Mouse (Mus musculus) hindbrain, embryonic 16.5 days (tissue): ENCODE results near the gene Plekha5. TPM values are rescaled to one million over a fixed set of nuclear protein-coding genes. Genes with fewer than 3 reads are reported as not detected.

ENCODE experiments used
- ATAC-seq: fragments of 200-750 bp; cut with Nextera tagmentation; 2 replicates; pipeline ENCODE4 v1.8.0; 2017; ENCODE audit warnings: moderate TSS enrichment, moderate library complexity
- H3K27ac ChIP-seq: fragments of 300-500 bp; sonication (generic); 2 replicates; pipeline ENCODE4 v1.5.1; 2014; ENCODE audit warnings: low read depth, mild to moderate bottlenecking, control low read depth, low read length, moderate library complexity
- H3K27me3 ChIP-seq: fragments of 300-500 bp; sonication (generic); replicated peaks from 2 replicates; pipeline ENCODE4 v1.6.1; 2014; ENCODE audit warnings: low read length; ENCODE audit not compliant: control insufficient read depth, insufficient read depth
- H3K36me3 ChIP-seq: fragments of 300-500 bp; sonication (generic); 2 replicates; pipeline ENCODE4 v1.6.1; 2014; ENCODE audit warnings: mild to moderate bottlenecking, low read length, moderate library complexity, mixed read lengths; ENCODE audit not compliant: control insufficient read depth, insufficient read depth
- H3K4me1 ChIP-seq: fragments of 300-500 bp; sonication (generic); 2 replicates; pipeline ENCODE4 v1.6.1; 2014; ENCODE audit warnings: low read depth, low read length; ENCODE audit not compliant: control insufficient read depth, insufficient read depth
- H3K4me2 ChIP-seq: fragments of 300-500 bp; sonication (generic); 2 replicates; pipeline ENCODE4 v1.6.1; 2014; ENCODE audit warnings: mild to moderate bottlenecking, low read length, control low read depth, moderate library complexity
- H3K4me3 ChIP-seq: fragments of 300-500 bp; sonication (generic); 2 replicates; pipeline ENCODE4 v1.5.1; 2014; ENCODE audit warnings: mild to moderate bottlenecking, low read length, control low read depth, moderate library complexity
- H3K9ac ChIP-seq: fragments of 300-500 bp; sonication (generic); 2 replicates; pipeline ENCODE4 v1.6.1; 2014; ENCODE audit warnings: low read depth, mild to moderate bottlenecking, control low read depth, low read length, moderate library complexity
- H3K9me3 ChIP-seq: fragments of 300-500 bp; sonication (generic); 2 replicates; pipeline ENCODE4 v1.6.1; 2014; ENCODE audit warnings: mild to moderate bottlenecking, low read length, moderate library complexity; ENCODE audit not compliant: control insufficient read depth
- WGBS: fragments of 180-500 bp; shearing (Covaris S2); extraction: QIAGEN DNeasy Blood & Tissue Kit; methylation state at CpG from one replicate; pipeline ENCODE4 v1.1.7; 2014; 5-methylcytosine and 5-hydroxymethylcytosine counted together
- polyA plus RNA-seq: library from polyadenylated mRNA; unstranded; fragments of >200 nt; fragmentation: Nextera tagmentation; extraction: Ambion mirVana; gene quantifications from 2 replicates; pipeline ENCODE4 v1.2.1, GENCODE M21; 2015

Plekha5 gene
- polyA plus RNA-seq, 1 experiment from 2014 or later, result 31.2 TPM

DNA sequence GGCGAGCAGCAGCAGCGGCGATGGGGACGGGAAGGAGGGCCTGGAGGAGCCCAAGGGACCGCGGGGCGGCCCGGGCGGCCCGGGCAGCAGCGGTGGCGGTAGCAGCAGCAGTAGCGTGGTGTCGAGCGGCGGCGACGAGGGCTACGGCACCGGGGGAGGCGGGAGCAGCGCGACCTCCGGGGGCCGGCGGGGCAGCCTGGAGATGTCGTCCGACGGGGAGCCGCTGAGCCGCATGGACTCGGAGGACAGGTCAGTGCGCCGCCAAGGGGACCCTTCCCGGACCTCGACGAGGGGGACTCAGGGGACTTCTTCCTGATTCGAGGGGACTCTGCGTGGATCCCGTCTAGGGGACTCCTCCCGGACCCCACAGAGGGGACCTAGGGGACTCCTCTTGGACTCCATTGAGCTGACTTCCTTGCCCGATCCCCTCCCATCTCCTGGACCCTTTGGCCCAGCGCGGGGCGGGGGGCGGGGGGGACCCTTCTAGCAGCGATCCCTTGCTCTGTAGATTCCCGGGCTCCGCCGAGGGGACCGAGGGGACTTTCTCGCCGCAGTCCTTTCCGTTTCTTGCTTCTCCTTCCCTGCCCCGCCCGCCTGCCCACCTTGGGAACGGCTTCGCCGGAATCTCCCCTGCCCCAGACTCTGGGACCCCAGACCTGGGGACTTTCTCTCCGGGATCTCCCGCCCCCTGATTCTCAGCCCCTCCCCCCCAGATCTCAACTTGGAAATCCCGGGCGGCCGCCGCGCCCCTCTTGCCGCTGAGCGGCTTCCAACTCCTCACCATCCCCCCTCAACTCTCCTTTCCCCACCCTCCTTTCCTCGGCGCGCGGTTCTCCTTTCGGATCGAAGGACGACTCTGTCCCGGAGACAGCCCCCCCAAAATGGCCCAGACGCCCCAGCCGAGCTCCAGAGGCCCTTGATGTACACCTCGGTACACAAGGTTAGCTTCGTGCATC lies 200.5 kb downstream of the Plekha5 start:
- Histone ChIP-seq H3K4me3 (peak overlapping the region; percentile 95), H3K4me1 (peaks cover 30% of the 10 kb centered on the region), H3K9me3 (no peaks in the 10 kb centered on the region), H3K27me3 (no peaks in the 10 kb centered on the region), H3K36me3 (no peaks in the 10 kb centered on the region), H3K4me2 (peak overlapping the region; percentile 77), H3K9ac (peak overlapping the region; percentile 97), H3K27ac (peak overlapping the region; percentile 99)
- 0% methylated on average over 62 of the region's 80 CpGs for whole genome bisulfite sequencing
- peak; percentile 32 for ATAC-seq

- no peak for ATAC-seq
- no peak overlapping the region for H3K9ac ChIP-seq
- H3K36me3 ChIP-seq, result 0 out of 2 replicates have a peak, but pooled peaks cover 2% of the 10 kb centered on the region
- H3K4me2 ChIP-seq, result no peak overlapping the region
- H3K4me3 ChIP-seq, result no peak overlapping the region
- 78% methylated on average over 4 of the region's 4 CpGs for WGBS
- no peaks in the 10 kb centered on the region for H3K9me3 ChIP-seq
- H3K4me1 ChIP-seq, result peaks cover 28% of the 10 kb centered on the region
- no peaks in the 10 kb centered on the region for H3K27me3 ChIP-seq
- no peak overlapping the region for H3K27ac ChIP-seq
These were observed 205.5 kb downstream of the Plekha5 start for GRCm38 (mm10) chr6:140629176-140629859.

DNA sequence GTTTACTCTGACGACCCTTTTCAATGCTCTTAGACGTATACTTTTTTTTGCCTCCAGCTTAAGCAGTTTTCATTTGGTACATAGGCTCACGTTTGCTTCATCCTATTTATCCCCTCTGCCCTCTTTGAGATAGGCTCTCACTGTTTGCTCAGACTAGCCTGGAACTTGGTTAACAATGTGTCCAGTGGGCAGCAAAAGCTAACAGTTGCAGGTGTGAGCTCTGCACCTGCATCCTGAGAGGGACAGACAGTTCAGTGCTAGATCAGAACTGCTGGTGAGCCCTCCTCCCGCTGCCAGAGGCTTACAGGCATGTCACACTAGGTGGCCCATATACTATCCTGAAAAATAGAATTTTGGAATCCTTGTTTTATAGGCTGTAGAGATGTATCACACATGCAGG lies 206.5 kb downstream of the Plekha5 start:
- H3K4me2 ChIP-seq, result no peak overlapping the region
- peaks cover 26% of the 10 kb centered on the region for H3K4me1 ChIP-seq
- peaks cover 6% of the 10 kb centered on the region; the same call in 1 of the 2 replicates for H3K36me3 ChIP-seq
- 60% methylated on average over 4 of the region's 4 CpGs for WGBS
- no peaks in the 10 kb centered on the region for H3K9me3 ChIP-seq
- no peak for ATAC-seq
- no peak overlapping the region for H3K4me3 ChIP-seq
- no peak overlapping the region for H3K27ac ChIP-seq
- no peaks in the 10 kb centered on the region for H3K27me3 ChIP-seq
- H3K9ac ChIP-seq, result no peak overlapping the region

DNA sequence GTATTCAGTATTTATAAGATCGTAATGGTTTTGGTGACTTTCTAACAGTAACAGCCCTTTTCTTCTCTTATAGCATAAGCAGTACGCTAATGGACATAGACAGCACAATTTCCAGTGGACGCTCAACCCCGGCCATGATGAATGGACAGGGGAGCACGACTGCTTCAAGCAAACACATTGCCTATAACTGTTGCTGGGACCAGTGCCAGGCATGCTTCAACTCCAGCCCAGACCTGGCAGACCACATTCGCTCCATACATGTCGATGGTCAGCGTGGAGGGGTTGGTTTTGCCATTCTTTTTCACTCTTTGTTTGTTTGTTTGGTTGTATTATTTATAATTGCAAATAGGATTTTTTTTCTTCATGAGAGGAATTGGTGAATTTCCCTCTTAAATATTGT lies 209.8 kb downstream of the Plekha5 start:
- Histone ChIP-seq H3K4me2 (no peak overlapping the region), H3K36me3 (peaks cover 14% of the 10 kb centered on the region), H3K9me3 (no peaks in the 10 kb centered on the region), H3K9ac (no peak overlapping the region), H3K27ac (no peak overlapping the region), H3K4me3 (no peak overlapping the region), H3K4me1 (peaks cover 3% of the 10 kb centered on the region), H3K27me3 (no peaks in the 10 kb centered on the region)
- ATAC-seq, result peak; percentile 37; the same call in 1 of the 2 replicates
- WGBS, result 68% methylated on average over 8 of the region's 8 CpGs

DNA sequence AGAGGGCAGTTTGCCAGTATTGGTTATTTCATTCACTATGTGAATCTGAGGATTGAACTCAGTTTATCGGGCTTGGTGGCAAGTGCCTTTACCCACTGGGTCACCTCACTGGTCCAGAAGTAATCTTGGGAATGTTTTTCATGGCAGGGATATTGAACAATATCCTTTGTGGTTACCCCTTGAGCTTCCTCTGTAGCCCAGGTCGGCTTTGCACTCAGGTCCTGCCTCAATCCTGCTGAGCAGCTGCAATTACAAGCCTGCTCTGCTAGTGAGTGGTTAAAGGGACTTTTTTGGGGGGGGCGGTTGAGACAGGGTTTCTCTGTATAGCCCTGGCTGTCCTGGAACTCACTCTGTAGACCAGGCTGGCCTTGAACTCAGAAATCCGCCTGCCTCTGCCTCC lies 212.4 kb downstream of the Plekha5 start:
- Histone ChIP-seq H3K9me3 (no peaks in the 10 kb centered on the region), H3K36me3 (peaks cover 28% of the 10 kb centered on the region), H3K4me2 (no peak overlapping the region), H3K27ac (no peak overlapping the region), H3K4me1 (no peaks in the 10 kb centered on the region), H3K27me3 (no peaks in the 10 kb centered on the region), H3K4me3 (no peak overlapping the region), H3K9ac (no peak overlapping the region)
- WGBS, result 90% methylated on average over 4 of the region's 4 CpGs
- ATAC-seq, result no peak

- WGBS, result 83% methylated on average over 7 of the region's 7 CpGs
- Histone ChIP-seq H3K27me3 (no peaks in the 10 kb centered on the region), H3K4me3 (no peak overlapping the region), H3K4me2 (no peak overlapping the region), H3K27ac (no peak overlapping the region), H3K9ac (no peak overlapping the region), H3K4me1 (no peaks in the 10 kb centered on the region), H3K36me3 (peaks cover 25% of the 10 kb centered on the region), H3K9me3 (no peaks in the 10 kb centered on the region)
- no peak for ATAC-seq
These were observed 218.2 kb downstream of the Plekha5 start for GRCm38 (mm10) chr6:140642010-140642409.

DNA sequence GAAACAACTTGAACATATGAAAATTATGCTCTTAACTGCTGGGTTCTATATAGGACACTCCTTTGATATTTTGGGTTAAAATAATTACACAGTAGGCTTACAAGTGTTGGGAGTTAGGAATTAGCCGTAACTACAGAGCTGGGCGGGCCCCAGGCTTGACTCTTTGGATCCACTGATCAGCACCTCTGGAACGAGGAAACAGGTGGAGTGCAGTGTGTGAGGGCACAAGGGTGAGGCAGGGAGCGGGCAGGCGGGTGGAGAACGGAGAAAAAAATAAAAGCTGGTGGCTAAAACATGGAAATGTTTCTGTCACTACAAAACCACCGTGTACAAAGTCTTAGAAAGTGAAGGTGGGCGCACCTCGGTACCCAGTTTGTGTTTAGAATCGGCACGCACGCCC lies 218.8 kb downstream of the Plekha5 start:
- Histone ChIP-seq H3K4me1 (no peaks in the 10 kb centered on the region), H3K4me2 (no peak overlapping the region), H3K9me3 (no peaks in the 10 kb centered on the region), H3K4me3 (no peak overlapping the region), H3K36me3 (peaks cover 27% of the 10 kb centered on the region), H3K27ac (no peak overlapping the region), H3K27me3 (no peaks in the 10 kb centered on the region), H3K9ac (no peak overlapping the region)
- ATAC-seq, result no peak
- WGBS, result 95% methylated on average over 12 of the region's 12 CpGs

GRCm38 (mm10) chr6:140645931-140646330 lies 222.1 kb downstream of the Plekha5 start:
- Histone ChIP-seq H3K4me1 (no peaks in the 10 kb centered on the region), H3K27ac (no peak overlapping the region), H3K4me3 (no peak overlapping the region), H3K9me3 (no peaks in the 10 kb centered on the region), H3K36me3 (peaks cover 16% of the 10 kb centered on the region), H3K4me2 (no peak overlapping the region), H3K9ac (no peak overlapping the region), H3K27me3 (no peaks in the 10 kb centered on the region)
- no peak for ATAC-seq
